Mouse (Mus musculus) stomach, embryonic 15.5 days (tissue): ENCODE results near the gene Nr2c1. TPM values are rescaled to one million over a fixed set of nuclear protein-coding genes. Genes with fewer than 3 reads are reported as not detected.

Source experiments
- ATAC-seq: fragments of 200-750 bp; cut with Nextera tagmentation; 2 replicates; pipeline ENCODE4 v1.8.0; 2017; ENCODE audit warnings: low read depth, moderate number of reproducible peaks, moderate TSS enrichment; ENCODE audit not compliant: insufficient read depth, low FRiP score
- H3K27ac ChIP-seq: fragments of 300-500 bp; sonication (generic); 2 replicates; pipeline ENCODE4 v1.5.1; 2015; ENCODE audit warnings: mild to moderate bottlenecking, inconsistent platforms
- H3K27me3 ChIP-seq: fragments of 300-500 bp; sonication (generic); replicated peaks from 2 replicates; pipeline ENCODE4 v1.6.1; 2015; ENCODE audit warnings: inconsistent platforms
- H3K36me3 ChIP-seq: fragments of 300-500 bp; sonication (generic); 2 replicates; pipeline ENCODE4 v1.6.1; 2015; ENCODE audit warnings: inconsistent platforms
- H3K4me1 ChIP-seq: fragments of 300-500 bp; sonication (generic); 2 replicates; pipeline ENCODE4 v1.6.1; 2015; ENCODE audit warnings: inconsistent platforms
- H3K4me2 ChIP-seq: fragments of 300-500 bp; sonication (generic); 2 replicates; pipeline ENCODE4 v1.6.1; 2015; ENCODE audit warnings: mild to moderate bottlenecking, inconsistent platforms
- H3K4me3 ChIP-seq: fragments of 300-500 bp; sonication (generic); replicated peaks from 2 replicates; pipeline ENCODE4 v1.5.1; 2015; ENCODE audit warnings: inconsistent platforms
- H3K9ac ChIP-seq: fragments of 300-500 bp; sonication (generic); 2 replicates; pipeline ENCODE4 v1.6.1; 2015; ENCODE audit warnings: inconsistent platforms
- H3K9me3 ChIP-seq: fragments of 300-500 bp; sonication (generic); 2 replicates; pipeline ENCODE4 v1.6.1; 2016; ENCODE audit warnings: inconsistent platforms
- WGBS: fragments of 180-500 bp; shearing (Covaris S2); methylation state at CpG from one replicate; pipeline ENCODE4 v1.1.7; 2015; 5-methylcytosine and 5-hydroxymethylcytosine counted together
- polyA plus RNA-seq: library from polyadenylated mRNA; unstranded; fragments of >200 nt; fragmentation: Nextera tagmentation; extraction: Ambion mirVana; gene quantifications from 2 replicates; pipeline ENCODE4 v1.2.1, GENCODE M21; 2015

Gene Nr2c1
- polyA plus RNA-seq, 1 experiment from 2014 or later: 8.7 TPM

GRCm38 (mm10) chr10:94118993-94119392 lies 28.8 kb upstream of the Nr2c1 start:
- H3K9ac ChIP-seq: no peak overlapping the region
- no peaks in the 10 kb centered on the region for H3K9me3 ChIP-seq
- no peaks in the 10 kb centered on the region for H3K36me3 ChIP-seq
- H3K27me3 ChIP-seq: no peaks in the 10 kb centered on the region
- WGBS: 75% methylated on average over 7 of the region's 7 CpGs
- H3K27ac ChIP-seq: no peak overlapping the region
- H3K4me3 ChIP-seq: no peak overlapping the region
- H3K4me2 ChIP-seq: no peak overlapping the region
- 0 out of 2 replicates have a peak, but pooled peaks cover 6% of the 10 kb centered on the region for H3K4me1 ChIP-seq
- no peak for ATAC-seq

GRCm38 (mm10) chr10:94120676-94121075 lies 27.1 kb upstream of the Nr2c1 start:
- no peaks in the 10 kb centered on the region for H3K36me3 ChIP-seq
- WGBS: 91% methylated on average over 9 of the region's 9 CpGs
- H3K9ac ChIP-seq: no peak overlapping the region
- H3K4me1 ChIP-seq: 0 out of 2 replicates have a peak, but pooled peaks cover 4% of the 10 kb centered on the region
- no peak overlapping the region for H3K4me3 ChIP-seq
- no peak overlapping the region for H3K4me2 ChIP-seq
- H3K9me3 ChIP-seq: no peaks in the 10 kb centered on the region
- no peak for ATAC-seq
- no peak overlapping the region for H3K27ac ChIP-seq
- no peaks in the 10 kb centered on the region for H3K27me3 ChIP-seq

- Histone ChIP-seq H3K4me2 (no peak overlapping the region), H3K36me3 (no peaks in the 10 kb centered on the region), H3K9me3 (no peaks in the 10 kb centered on the region), H3K4me1 (no peaks in the 10 kb centered on the region), H3K27me3 (no peaks in the 10 kb centered on the region), H3K4me3 (no peak overlapping the region), H3K27ac (no peak overlapping the region), H3K9ac (no peak overlapping the region)
- ATAC-seq: no peak; the same call in 1 of the 2 replicates
- 88% methylated on average over 7 of the region's 7 CpGs for WGBS
Observed at GRCm38 (mm10) chr10:94122595-94122994, 25.2 kb upstream of the Nr2c1 start.

- H3K36me3 ChIP-seq: no peaks in the 10 kb centered on the region
- 93% methylated on average over 5 of the region's 5 CpGs for WGBS
- no peak overlapping the region for H3K27ac ChIP-seq
- no peak overlapping the region for H3K4me3 ChIP-seq
- ATAC-seq: no peak
- no peaks in the 10 kb centered on the region for H3K27me3 ChIP-seq
- no peak overlapping the region for H3K9ac ChIP-seq
- H3K4me2 ChIP-seq: no peak overlapping the region
- H3K4me1 ChIP-seq: peaks cover 4% of the 10 kb centered on the region; the same call in 1 of the 2 replicates
- H3K9me3 ChIP-seq: no peaks in the 10 kb centered on the region
Observed at GRCm38 (mm10) chr10:94123581-94123980, 24.2 kb upstream of the Nr2c1 start.

- H3K27me3 ChIP-seq: no peaks in the 10 kb centered on the region
- no peaks in the 10 kb centered on the region for H3K36me3 ChIP-seq
- H3K27ac ChIP-seq: no peak overlapping the region
- ATAC-seq: no peak
- no peak overlapping the region for H3K4me2 ChIP-seq
- peaks cover 10% of the 10 kb centered on the region for H3K4me1 ChIP-seq
- WGBS: 80% methylated on average over 5 of the region's 5 CpGs
- H3K9me3 ChIP-seq: no peaks in the 10 kb centered on the region
- no peak overlapping the region for H3K4me3 ChIP-seq
- H3K9ac ChIP-seq: no peak overlapping the region
Observed at GRCm38 (mm10) chr10:94124376-94124775, 23.4 kb upstream of the Nr2c1 start.

- Histone ChIP-seq H3K4me3 (no peak overlapping the region), H3K4me2 (no peak overlapping the region), H3K9me3 (no peaks in the 10 kb centered on the region), H3K27me3 (no peaks in the 10 kb centered on the region), H3K4me1 (peaks cover 17% of the 10 kb centered on the region), H3K9ac (no peak overlapping the region), H3K27ac (peak overlapping the region; percentile 73), H3K36me3 (no peaks in the 10 kb centered on the region)
- WGBS: 24% methylated on average over 9 of the region's 9 CpGs
- ATAC-seq: peak; percentile 57; the same call in 1 of the 2 replicates
Observed at GRCm38 (mm10) chr10:94129680-94130119, 18.1 kb upstream of the Nr2c1 start.

- Histone ChIP-seq H3K9me3 (no peaks in the 10 kb centered on the region), H3K27me3 (no peaks in the 10 kb centered on the region), H3K4me2 (no peak overlapping the region), H3K4me3 (no peak overlapping the region), H3K36me3 (no peaks in the 10 kb centered on the region), H3K27ac (no peak overlapping the region), H3K4me1 (peaks cover 16% of the 10 kb centered on the region), H3K9ac (no peak overlapping the region)
- WGBS: 80% methylated on average over 8 of the region's 8 CpGs
- no peak for ATAC-seq
Observed at GRCm38 (mm10) chr10:94133081-94133480, 14.7 kb upstream of the Nr2c1 start.

- no peak for ATAC-seq
- Histone ChIP-seq H3K4me1 (peaks cover 12% of the 10 kb centered on the region; the same call in 1 of the 2 replicates), H3K4me2 (no peak overlapping the region), H3K36me3 (no peaks in the 10 kb centered on the region), H3K27ac (no peak overlapping the region), H3K27me3 (no peaks in the 10 kb centered on the region), H3K9me3 (no peaks in the 10 kb centered on the region), H3K9ac (no peak overlapping the region), H3K4me3 (no peak overlapping the region)
- WGBS: 86% methylated on average over 7 of the region's 7 CpGs
Observed at GRCm38 (mm10) chr10:94133674-94134073, 14.1 kb upstream of the Nr2c1 start.

- no peak for ATAC-seq
- Histone ChIP-seq H3K9ac (no peak overlapping the region), H3K4me1 (0 out of 2 replicates have a peak, but pooled peaks cover 6% of the 10 kb centered on the region), H3K4me2 (no peak overlapping the region), H3K27me3 (no peaks in the 10 kb centered on the region), H3K4me3 (no peak overlapping the region), H3K36me3 (no peaks in the 10 kb centered on the region), H3K27ac (no peak overlapping the region), H3K9me3 (no peaks in the 10 kb centered on the region)
- WGBS: 89% methylated on average over 12 of the region's 12 CpGs
Observed at GRCm38 (mm10) chr10:94134535-94135390, 13.1 kb upstream of the Nr2c1 start.

- Histone ChIP-seq H3K9me3 (no peaks in the 10 kb centered on the region), H3K4me3 (no peak overlapping the region), H3K36me3 (no peaks in the 10 kb centered on the region), H3K27ac (no peak overlapping the region), H3K4me1 (no peaks in the 10 kb centered on the region), H3K4me2 (no peak overlapping the region), H3K9ac (no peak overlapping the region), H3K27me3 (no peaks in the 10 kb centered on the region)
- WGBS: 89% methylated on average over 10 of the region's 10 CpGs
- ATAC-seq: no peak
Observed at GRCm38 (mm10) chr10:94138890-94139482, 8.8 kb upstream of the Nr2c1 start.

GRCm38 (mm10) chr10:94140227-94140931 lies 7.4 kb upstream of the Nr2c1 start:
- Histone ChIP-seq H3K4me1 (no peaks in the 10 kb centered on the region), H3K4me2 (no peak overlapping the region), H3K9me3 (no peaks in the 10 kb centered on the region), H3K36me3 (no peaks in the 10 kb centered on the region), H3K4me3 (no peak overlapping the region), H3K27me3 (no peaks in the 10 kb centered on the region), H3K9ac (no peak overlapping the region), H3K27ac (no peak overlapping the region)
- 81% methylated on average over 3 of the region's 3 CpGs for WGBS
- ATAC-seq: no peak

GRCm38 (mm10) chr10:94142427-94142826 lies 5.4 kb upstream of the Nr2c1 start:
- H3K4me2 ChIP-seq: no peak overlapping the region
- H3K4me1 ChIP-seq: no peaks in the 10 kb centered on the region
- no peak for ATAC-seq
- H3K27me3 ChIP-seq: no peaks in the 10 kb centered on the region
- H3K4me3 ChIP-seq: no peak overlapping the region
- 90% methylated on average over 3 of the region's 3 CpGs for WGBS
- H3K9ac ChIP-seq: no peak overlapping the region
- H3K27ac ChIP-seq: no peak overlapping the region
- no peaks in the 10 kb centered on the region for H3K9me3 ChIP-seq
- no peaks in the 10 kb centered on the region for H3K36me3 ChIP-seq
